24 mouse cellular contexts compared by ENCODE assay signal in genomic region chr6:67009888-67010287, GRCm38 (mm10). TPM values are rescaled to one million over a fixed set of nuclear protein-coding genes. Genes with fewer than 3 reads are reported as not detected.
DNase-seq lines count a peak whose midpoint lies in the region; ATAC-seq and TF ChIP-seq lines count a peak whose summit lies in the region.
"Had no signal": no experiment of that assay in that cellular context is flagged by ENCODE, and none has a peak within 500 bp of the region (broad histone marks: within the 10 kb centered on the region; RNA-seq: fewer than 3 reads in every experiment).

No protein-coding gene starts in this region.

- H3K36me3 ChIP-seq in liver, embryonic 13.5 days = no peaks in the 10 kb centered on the region
- no peaks in the 10 kb centered on the region for H3K36me3 ChIP-seq in liver, embryonic 11.5 days (ENCODE audit: control insufficient read depth, insufficient read depth, low read length)
- peaks cover 0 to 25% of the 10 kb centered on the region in 2 experiments; a peak in 2 of 4 replicates for H3K36me3 ChIP-seq in MEL (ENCODE audit: control insufficient read depth in 1 of 2, insufficient read depth in 2 of 2, low read length in 2 of 2)
- no peaks in the 10 kb centered on the region for H3K36me3 ChIP-seq in neural tube, embryonic 15.5 days
- H3K36me3 ChIP-seq in forebrain, postnatal 0 days (ENCODE audit: insufficient read depth) = no peaks in the 10 kb centered on the region
- H3K36me3 ChIP-seq: embryonic facial prominence, embryonic 13.5 days; embryonic facial prominence, embryonic 15.5 days; forebrain, embryonic 10.5 days; forebrain, embryonic 12.5 days; G1E had no signal

- TF ChIP-seq CTCF in MEL (IDR thresholded peaks at IDR 0.05 in 2 of 3, conservative IDR thresholded peaks at IDR 0.05 in 1 of 3; ENCODE audit: control insufficient read depth in 1 of 3, insufficient read depth in 1 of 3, low read depth in 2 of 3, low read length in 3 of 3, poor library complexity in 1 of 3, severe bottlenecking in 1 of 3) = no peak
- no peak for TF ChIP-seq CTCF in forebrain, postnatal 0 days (IDR thresholded peaks at IDR 0.05; ENCODE audit: low read depth)

- no peak for TF ChIP-seq POLR2A in MEL (IDR thresholded peaks at IDR 0.05; ENCODE audit: control insufficient read depth in 1 of 2, insufficient read depth in 1 of 2, low read depth in 1 of 2, low read length in 2 of 2, poor library complexity in 1 of 2)

- no peak for DNase-seq in liver, embryonic 13.5 days
- no peak for DNase-seq in liver, embryonic 11.5 days (ENCODE audit: low spot score)
- peak; percentile 54 for DNase-seq in MEL (ENCODE audit: low read depth, low spot score)
- no peak for DNase-seq in forebrain, postnatal 0 days
- DNase-seq: adrenal gland, adult 2 months; adrenal gland, postnatal 10 days; adrenal gland, postnatal 25 days; B cell, adult 2 months; cerebellum, adult 11 months; cerebellum, adult 18-20 months; cerebellum, adult 8-10 months; cerebellum, adult 9-11 months; cerebellum, postnatal 14 days; cerebellum, postnatal 36 days had no signal

- WGBS in liver, embryonic 13.5 days (ENCODE audit: insufficient replicate concordance) = 68% methylated on average over 3 of the region's 3 CpGs
- WGBS in liver, embryonic 11.5 days = 76% methylated on average over 3 of the region's 3 CpGs
- WGBS in neural tube, embryonic 15.5 days = 84% methylated on average over 3 of the region's 3 CpGs
- WGBS in forebrain, postnatal 0 days = 87% methylated on average over 3 of the region's 3 CpGs

- no peak overlapping the region for H3K9ac ChIP-seq in liver, embryonic 13.5 days
- H3K9ac ChIP-seq in liver, embryonic 11.5 days (ENCODE audit: low read depth, low read length) = no peak overlapping the region
- no peak overlapping the region for H3K9ac ChIP-seq in MEL (ENCODE audit: control insufficient read depth, low read depth, low read length, poor library complexity, severe bottlenecking)
- no peak overlapping the region for H3K9ac ChIP-seq in neural tube, embryonic 15.5 days (replicated peaks)
- no peak overlapping the region for H3K9ac ChIP-seq in forebrain, postnatal 0 days
- H3K9ac ChIP-seq: embryonic facial prominence, embryonic 13.5 days; embryonic facial prominence, embryonic 15.5 days; forebrain, embryonic 12.5 days had no signal

- TF ChIP-seq EP300 in MEL (IDR thresholded peaks at IDR 0.05; ENCODE audit: low read depth in 1 of 2, low read length in 2 of 2) = peak; percentile 73 to 79

- TF ChIP-seq RAD21 in MEL (IDR thresholded peaks at IDR 0.05; ENCODE audit: low read depth, low read length) = no peak

- H3K4me2 ChIP-seq in liver, embryonic 13.5 days = no peak overlapping the region
- no peak overlapping the region for H3K4me2 ChIP-seq in liver, embryonic 11.5 days
- no peak overlapping the region for H3K4me2 ChIP-seq in neural tube, embryonic 15.5 days
- no peak overlapping the region for H3K4me2 ChIP-seq in forebrain, postnatal 0 days (ENCODE audit: low read depth)
- H3K4me2 ChIP-seq: embryonic facial prominence, embryonic 13.5 days; embryonic facial prominence, embryonic 15.5 days; forebrain, embryonic 12.5 days had no signal

- H3K4me1 ChIP-seq in liver, embryonic 13.5 days (replicated peaks) = peaks cover 22% of the 10 kb centered on the region
- H3K4me1 ChIP-seq in liver, embryonic 11.5 days (replicated peaks; ENCODE audit: control insufficient read depth, insufficient read depth, low read length) = peaks cover 20% of the 10 kb centered on the region
- peaks cover 23 to 28% of the 10 kb centered on the region in 2 experiments for H3K4me1 ChIP-seq in MEL (ENCODE audit: control insufficient read depth in 1 of 2, insufficient read depth in 2 of 2, low read length in 2 of 2)
- peaks cover 11% of the 10 kb centered on the region for H3K4me1 ChIP-seq in neural tube, embryonic 15.5 days
- H3K4me1 ChIP-seq in forebrain, postnatal 0 days (ENCODE audit: insufficient read depth) = no peaks in the 10 kb centered on the region
- H3K4me1 ChIP-seq: embryonic facial prominence, embryonic 13.5 days; embryonic facial prominence, embryonic 15.5 days had no signal

- no peak overlapping the region for H3K4me3 ChIP-seq in liver, embryonic 13.5 days (replicated peaks)
- H3K4me3 ChIP-seq in liver, embryonic 11.5 days (ENCODE audit: low read depth, low read length) = no peak overlapping the region
- H3K4me3 ChIP-seq in MEL (ENCODE audit: control insufficient read depth in 1 of 2, insufficient read depth in 1 of 2, low read depth in 2 of 2, low read length in 2 of 2) = no peak overlapping the region
- H3K4me3 ChIP-seq in neural tube, embryonic 15.5 days (replicated peaks) = no peak overlapping the region
- H3K4me3 ChIP-seq in forebrain, postnatal 0 days (ENCODE audit: low read depth, low read length) = no peak overlapping the region
- H3K4me3 ChIP-seq: embryonic facial prominence, embryonic 13.5 days; embryonic facial prominence, embryonic 15.5 days; erythroblast, embryonic 14.5 days; forebrain, embryonic 10.5 days; forebrain, embryonic 12.5 days had no signal

- peak overlapping the region; percentile 29; the same call in 1 of the 2 replicates for H3K27ac ChIP-seq in liver, embryonic 13.5 days
- H3K27ac ChIP-seq in liver, embryonic 11.5 days (ENCODE audit: low read depth, low read length) = no peak overlapping the region
- peak overlapping the region; percentile 76 for H3K27ac ChIP-seq in MEL (ENCODE audit: control insufficient read depth, low read depth, low read length)
- H3K27ac ChIP-seq in neural tube, embryonic 15.5 days (replicated peaks) = 0 out of 2 replicates have a peak overlapping the region, but pooled peaks have one; percentile 18
- no peak overlapping the region for H3K27ac ChIP-seq in forebrain, postnatal 0 days (ENCODE audit: low read depth, low read length)
- H3K27ac ChIP-seq: embryonic facial prominence, embryonic 13.5 days; embryonic facial prominence, embryonic 15.5 days; forebrain, embryonic 10.5 days had no signal

- H3K27me3 ChIP-seq in liver, embryonic 13.5 days = no peaks in the 10 kb centered on the region
- no peaks in the 10 kb centered on the region for H3K27me3 ChIP-seq in liver, embryonic 11.5 days (replicated peaks; ENCODE audit: control insufficient read depth, insufficient read depth, low read length)
- H3K27me3 ChIP-seq in MEL (ENCODE audit: control insufficient read depth in 1 of 2, insufficient read depth in 2 of 2, low read length in 2 of 2) = no peaks in the 10 kb centered on the region
- H3K27me3 ChIP-seq in neural tube, embryonic 15.5 days (replicated peaks) = no peaks in the 10 kb centered on the region
- no peaks in the 10 kb centered on the region for H3K27me3 ChIP-seq in forebrain, postnatal 0 days (ENCODE audit: insufficient read depth, low read length)
- H3K27me3 ChIP-seq: CH12.LX; embryonic facial prominence, embryonic 13.5 days; embryonic facial prominence, embryonic 15.5 days; forebrain, embryonic 12.5 days had no signal

- ATAC-seq in liver, embryonic 13.5 days (ENCODE audit: low read depth) = no peak
- no peak for ATAC-seq in liver, embryonic 11.5 days (replicated peaks; ENCODE audit: low FRiP score)
- no peak for ATAC-seq in neural tube, embryonic 15.5 days (ENCODE audit: low FRiP score)
- ATAC-seq in forebrain, postnatal 0 days = no peak
- ATAC-seq: CD4-positive, CD25-positive, alpha-beta regulatory T cell, adult 4 months; forebrain, embryonic 14.5 days had no signal

- no peaks in the 10 kb centered on the region for H3K79me2 ChIP-seq in MEL (ENCODE audit: control insufficient read depth, insufficient read depth, low read length, poor library complexity)

- no peaks in the 10 kb centered on the region for H3K9me3 ChIP-seq in liver, embryonic 13.5 days (replicated peaks)
- H3K9me3 ChIP-seq in liver, embryonic 11.5 days (ENCODE audit: control insufficient read depth, low read length) = no peaks in the 10 kb centered on the region
- no peaks in the 10 kb centered on the region for H3K9me3 ChIP-seq in MEL (replicated peaks; ENCODE audit: insufficient read depth, low read length)
- no peaks in the 10 kb centered on the region for H3K9me3 ChIP-seq in neural tube, embryonic 15.5 days (replicated peaks)
- H3K9me3 ChIP-seq in forebrain, postnatal 0 days (ENCODE audit: low read length) = no peaks in the 10 kb centered on the region
- H3K9me3 ChIP-seq: embryonic facial prominence, embryonic 13.5 days; embryonic facial prominence, embryonic 15.5 days; forebrain, embryonic 10.5 days; forebrain, embryonic 12.5 days; G1E had no signal

TF ChIP-seq in MEL, 35 proteins besides CTCF, POLR2A, EP300 and RAD21:
- TF ChIP-seq SIN3A (IDR thresholded peaks at IDR 0.05; ENCODE audit: low read length) = 0 out of 2 replicates have a peak, but pooled peaks have one; percentile 48
- peak; percentile 65 for TF ChIP-seq ETS1 (IDR thresholded peaks at IDR 0.05; ENCODE audit: low read depth, low read length)
- TF ChIP-seq GATA1 (IDR thresholded peaks at IDR 0.05; ENCODE audit: low read depth, low read length) = peak; percentile 82
- TF ChIP-seq MAZ (IDR thresholded peaks at IDR 0.05; ENCODE audit: low read depth, low read length) = no peak

RNA-seq across cellular contexts. Expression of gene Gadd45a, which starts 27.4 kb away (rescaled TPM):
- 91.1 and 99.5 TPM in 2 replicates for polyA plus RNA-seq in liver, embryonic 13.5 days (2015; fragmentation: Nextera tagmentation; extraction: Ambion mirVana)
- polyA plus RNA-seq in liver, embryonic 11.5 days (2014; fragmentation: Nextera tagmentation; extraction: Ambion mirVana) = 27.9 and 31.1 TPM in 2 replicates
- 18.1 and 29.3 TPM in 2 replicates for total RNA-seq in MEL (2012; rRNA removed)
- 10 to 100 TPM in 1 of 2 experiments, not detected in 1; 37.4 TPM for polyA plus RNA-seq in MEL (2012; ENCODE audit: insufficient read depth in 1 of 2, insufficient read length in 2 of 2, low read depth in 1 of 2, low replicate concordance in 2 of 2, missing spikeins in 1 of 2)
- 15.8 and 23.4 TPM in 2 replicates for polyA plus RNA-seq in neural tube, embryonic 15.5 days (2015; fragmentation: Nextera tagmentation; extraction: Ambion mirVana)
- total RNA-seq in forebrain, postnatal 0 days (2014; rRNA removed) = 4.8 and 7.9 TPM in 2 replicates
- polyA plus RNA-seq in forebrain, postnatal 0 days (2015; fragmentation: Nextera tagmentation; extraction: Ambion mirVana) = 6.9 and 7.8 TPM in 2 replicates

Comparison
In these comparisons a context has a peak if more than half of its experiments do, and no peak if none do; other contexts are left out.
1. H3K27ac ChIP-seq: peak in liver, embryonic 13.5 days (single experiment), MEL (single experiment) and neural tube, embryonic 15.5 days (single experiment); none in liver, embryonic 11.5 days (single experiment) and forebrain, postnatal 0 days (single experiment).